Mouse (Mus musculus): Measurements from ENCODE around the gene Wfdc10.

DNA sequence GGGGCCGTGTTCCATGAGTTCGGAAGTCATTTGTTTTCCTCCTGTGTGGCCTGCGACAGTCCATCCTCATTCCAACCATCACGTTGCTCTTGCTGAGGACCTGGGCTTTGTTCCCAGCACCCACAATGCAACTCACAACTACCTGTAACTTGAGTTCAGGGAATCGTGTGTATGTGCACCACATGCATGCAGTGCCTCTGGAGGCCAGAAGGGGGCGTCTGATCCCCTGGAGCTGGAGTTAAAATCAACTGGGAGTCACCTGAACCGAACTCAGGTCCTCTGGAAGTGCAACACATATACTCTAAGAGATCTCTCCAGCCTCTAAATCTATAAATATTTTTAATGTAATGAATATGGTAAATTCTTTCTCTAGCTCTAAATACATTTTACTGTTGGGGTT lies 20.3 kb downstream of the Wfdc10 start:
- TF ChIP-seq CTCF (IDR thresholded peaks at IDR 0.05; ENCODE audit: low read depth, low read length) (peak; percentile 38; the same call in 1 of the 2 replicates), POLR2A (IDR thresholded peaks at IDR 0.05; ENCODE audit: extremely low read depth, insufficient read depth, low read length) (no peak)

All from liver, adult 2 months (tissue).